Mouse (Mus musculus): ENCODE results near the gene 4930455H04Rik.

Gene 4930455H04Rik

DNA sequence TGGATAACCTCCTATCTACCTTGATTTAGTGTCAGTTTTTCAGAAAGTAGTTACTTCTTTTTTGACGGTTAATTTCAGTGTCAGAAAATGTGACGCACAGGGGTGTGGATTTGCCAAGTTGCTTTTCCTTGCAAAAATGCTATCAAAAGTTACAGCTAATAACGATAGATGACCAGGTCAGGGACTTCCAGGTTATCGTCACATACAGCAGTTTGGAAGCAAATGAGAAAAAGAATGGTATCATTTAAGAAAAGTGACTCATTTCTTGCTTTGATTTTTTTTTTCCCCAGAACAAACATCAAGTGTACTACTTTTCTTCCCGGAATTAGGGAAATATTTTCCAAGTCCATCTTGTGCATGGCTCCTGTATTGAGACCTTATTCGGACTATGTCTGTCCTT lies 631 bp upstream of the 4930455H04Rik start:
- DNase-seq (ENCODE audit: low spot score): no peak

DNA sequence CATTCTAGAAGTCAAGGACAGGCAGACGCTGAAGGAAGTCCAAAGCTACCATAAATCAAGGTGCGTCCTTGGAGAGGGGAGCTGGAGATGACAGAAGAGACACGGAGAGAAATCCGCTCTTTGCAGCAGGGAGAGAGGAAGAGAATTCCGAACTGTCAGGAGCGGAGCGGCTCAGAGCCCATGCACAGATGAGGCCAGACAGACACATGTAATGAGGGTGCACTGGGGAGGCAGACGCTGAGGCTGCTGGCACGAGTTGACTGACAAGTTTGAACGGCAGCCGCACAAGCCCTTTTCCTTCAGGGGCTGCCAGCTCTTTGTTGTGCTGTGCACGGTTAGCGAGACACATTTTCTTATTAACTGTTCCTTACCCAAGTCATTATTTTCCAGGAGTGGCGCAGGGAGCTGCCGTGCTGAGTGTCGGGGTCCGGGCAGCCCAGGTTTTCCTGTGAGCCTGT lies 502 bp downstream of the 4930455H04Rik start, which contains the start of gene Palmd:
Gene Palmd, minus strand, starts transcription at position 448 of the 458 bp plus-strand sequence.
- DNase-seq (ENCODE audit: low spot score): peak; percentile 64

DNA sequence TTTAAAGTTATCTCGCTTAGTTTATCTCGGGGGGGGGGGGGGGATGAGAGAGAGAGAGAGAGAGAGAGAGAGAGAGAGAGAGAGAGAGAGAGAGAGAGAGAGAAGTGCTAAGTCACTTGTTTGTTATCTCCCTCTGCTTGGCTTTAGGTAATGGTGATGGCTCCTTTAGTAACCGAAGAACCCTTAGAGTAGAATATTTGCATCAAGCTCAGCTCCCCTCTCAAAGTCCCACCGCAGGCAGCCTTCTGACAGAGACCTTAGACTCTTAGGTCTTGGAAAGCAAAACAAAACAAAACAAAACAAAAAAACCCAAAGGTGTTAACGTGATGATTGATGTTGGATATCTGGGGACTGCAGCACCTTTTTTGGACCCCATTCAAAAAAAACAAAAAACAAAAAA lies 936 bp downstream of the 4930455H04Rik start:
- DNase-seq (ENCODE audit: low spot score): no peak

DNA sequence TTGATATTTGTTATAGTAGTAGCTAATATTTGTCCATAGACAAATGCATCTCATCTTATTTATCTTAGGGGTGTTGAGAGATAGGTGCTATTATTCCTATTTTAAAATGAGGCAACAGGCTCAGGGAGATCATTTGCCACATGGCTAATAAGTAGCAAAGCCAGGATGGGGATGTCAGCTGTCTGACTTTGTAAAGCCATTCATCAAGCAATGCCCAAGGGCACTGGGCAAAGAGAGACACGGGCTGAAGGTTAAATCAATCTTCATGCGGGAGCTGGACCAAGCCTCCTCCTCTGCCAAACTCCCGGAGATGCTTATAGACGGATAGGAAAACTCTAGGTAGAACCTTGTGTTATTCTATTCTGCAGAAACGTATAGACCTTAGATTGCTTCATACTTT lies 1.7 kb downstream of the 4930455H04Rik start:
- DNase-seq (ENCODE audit: low spot score): no peak

DNA sequence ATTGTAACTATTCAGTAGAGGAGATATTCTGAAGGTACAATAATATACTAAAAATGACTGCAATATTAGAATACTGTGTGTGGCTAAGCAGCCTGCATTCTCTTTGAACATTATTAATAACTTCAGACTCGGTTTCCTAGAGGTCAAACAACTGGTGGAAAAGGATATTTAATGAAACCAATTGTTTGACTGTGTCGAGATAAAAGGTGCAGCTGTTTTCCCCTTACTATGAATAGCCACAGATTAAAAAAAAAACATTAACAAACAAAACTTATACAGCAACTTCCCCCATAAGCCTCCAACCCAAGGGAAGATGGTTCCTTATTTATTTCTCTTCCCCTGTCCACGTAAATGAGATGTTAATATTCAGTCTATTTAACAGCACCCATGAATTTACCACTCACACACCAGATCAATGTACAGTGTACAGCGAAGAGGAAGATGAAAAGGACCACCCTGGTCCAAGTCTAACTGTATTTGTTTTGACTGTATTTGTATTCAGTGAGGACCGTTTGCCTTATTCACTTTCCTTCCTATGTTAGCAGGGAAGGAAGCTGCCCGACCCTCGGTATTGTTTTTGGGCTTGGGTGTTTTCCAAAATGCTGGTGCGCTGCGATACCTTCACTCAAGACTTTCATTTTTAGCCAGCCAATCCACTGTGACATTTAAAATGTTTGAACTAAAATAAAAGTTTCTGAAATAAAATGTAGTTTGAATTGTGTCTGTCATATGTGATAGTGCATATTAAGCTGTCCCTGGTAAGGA lies 13.9 kb downstream of the 4930455H04Rik start:
- no peak for DNase-seq (ENCODE audit: low spot score)

DNA sequence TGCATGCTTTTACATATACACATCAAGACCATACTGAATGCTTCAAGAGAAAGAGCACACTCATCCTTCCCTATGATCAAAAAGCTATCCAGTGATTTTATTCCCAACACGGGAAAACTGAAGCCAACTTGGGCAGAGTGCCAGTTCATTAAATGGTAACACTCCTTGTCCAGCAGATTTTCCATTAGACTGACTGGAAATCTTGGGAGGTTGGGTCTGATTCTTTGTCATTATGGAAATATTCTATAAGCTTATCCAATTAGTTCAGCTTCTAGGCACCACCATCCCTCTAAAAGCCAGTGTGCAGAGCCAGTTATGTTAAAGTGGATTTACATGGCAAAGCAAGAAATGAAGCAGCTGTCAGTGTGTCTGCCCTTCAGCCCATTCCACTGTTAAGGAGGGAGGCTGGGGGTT lies 17.0 kb downstream of the 4930455H04Rik start:
- DNase-seq (ENCODE audit: low spot score): no peak

DNA sequence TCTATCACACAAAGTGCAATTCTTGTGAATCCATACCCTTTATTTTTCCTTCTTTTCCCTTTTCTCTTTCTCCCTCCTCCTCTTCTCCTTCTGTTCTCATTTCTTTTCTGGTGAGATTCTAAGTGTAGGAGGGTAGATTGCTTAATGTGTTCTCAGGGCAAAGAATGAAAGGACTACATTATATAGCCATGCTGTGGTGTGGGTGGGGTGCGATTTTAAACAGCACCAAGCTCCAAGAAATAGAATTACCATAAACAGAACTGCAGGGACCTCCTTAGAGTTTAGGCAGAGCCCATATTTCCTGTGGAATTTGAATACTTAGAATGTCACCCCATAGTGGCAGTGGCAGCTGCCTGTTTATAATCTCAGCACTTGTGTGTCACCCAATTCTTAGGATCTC lies 17.7 kb downstream of the 4930455H04Rik start:
- no peak for DNase-seq (ENCODE audit: low spot score)

DNA sequence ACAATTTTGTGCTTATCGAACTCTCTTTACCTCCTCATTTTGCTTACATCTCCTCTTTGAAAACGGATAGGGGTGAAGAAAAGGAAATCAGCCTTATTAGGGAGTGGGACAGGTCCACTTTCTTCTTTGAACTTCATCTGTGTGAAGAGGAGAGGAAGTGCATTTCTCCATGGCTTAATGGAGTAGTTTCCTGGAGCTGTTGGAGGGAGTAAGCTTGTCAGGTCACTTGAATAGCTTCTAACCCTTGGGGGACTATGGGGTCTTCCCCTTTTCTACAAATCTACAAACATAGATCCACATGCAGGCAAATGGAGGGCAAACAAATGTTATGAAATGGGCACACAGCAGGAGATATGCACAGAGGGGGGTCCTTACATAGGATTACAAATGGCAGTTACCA lies 18.4 kb downstream of the 4930455H04Rik start:
- no peak for DNase-seq (ENCODE audit: low spot score)

DNA sequence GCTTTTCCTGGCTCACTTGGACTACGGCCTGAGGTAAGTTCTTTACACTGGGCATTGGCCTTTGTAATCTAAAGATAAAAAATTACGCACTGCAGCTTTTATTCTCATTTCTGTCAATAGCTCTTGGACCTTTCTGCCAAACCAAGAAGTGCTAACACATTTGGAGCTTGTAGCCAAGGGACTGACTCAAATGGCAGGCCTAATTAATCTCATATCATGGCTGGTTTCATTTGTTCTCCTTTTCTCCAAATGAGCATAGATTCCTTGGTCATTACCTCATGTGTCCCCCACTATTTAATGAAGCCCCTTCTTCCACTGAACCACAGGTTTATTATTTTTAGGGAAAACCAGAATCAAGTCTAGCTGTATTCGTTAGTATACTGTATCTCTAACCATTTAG lies 20.2 kb downstream of the 4930455H04Rik start:
- DNase-seq (ENCODE audit: low spot score): no peak

DNA sequence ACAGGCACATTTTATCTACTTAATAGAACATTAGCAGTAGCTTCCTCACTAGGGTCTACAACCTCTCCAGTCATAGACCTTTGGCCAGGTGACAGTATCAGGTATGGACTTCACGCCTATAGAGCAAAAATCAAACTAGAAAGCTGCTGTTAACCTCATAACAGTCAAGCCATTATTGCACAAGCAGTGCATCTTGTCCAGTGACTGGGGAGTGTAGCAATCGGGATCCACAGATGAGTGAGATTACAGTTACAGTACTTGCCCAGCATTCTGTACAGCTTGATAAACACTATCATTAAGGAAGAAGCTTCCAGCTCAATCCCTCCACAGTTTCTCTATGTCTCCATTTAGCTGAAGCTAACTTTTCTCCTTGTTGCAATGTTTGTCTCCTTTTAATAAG lies 23.1 kb downstream of the 4930455H04Rik start:
- no peak for DNase-seq (ENCODE audit: low spot score)

DNA sequence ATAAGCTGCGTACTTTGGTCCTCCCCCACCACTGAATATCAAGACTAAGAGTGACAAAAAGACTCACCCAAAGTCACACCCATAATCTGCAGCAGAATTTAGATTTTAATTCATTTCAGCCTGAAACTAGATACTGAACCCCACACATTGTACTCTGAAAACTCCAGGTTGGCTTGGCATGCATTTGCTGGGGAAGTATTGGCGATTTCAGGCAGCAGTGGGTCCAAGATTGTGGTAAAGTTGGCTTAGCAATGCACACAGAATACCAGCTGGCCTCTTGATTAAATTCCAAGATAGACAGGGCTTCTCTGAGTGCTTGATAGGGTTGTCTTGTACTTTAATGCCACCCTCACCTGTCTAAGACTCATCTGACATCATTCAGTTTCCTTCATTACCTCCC lies 24.9 kb downstream of the 4930455H04Rik start:
- no peak for DNase-seq (ENCODE audit: low spot score)

DNA sequence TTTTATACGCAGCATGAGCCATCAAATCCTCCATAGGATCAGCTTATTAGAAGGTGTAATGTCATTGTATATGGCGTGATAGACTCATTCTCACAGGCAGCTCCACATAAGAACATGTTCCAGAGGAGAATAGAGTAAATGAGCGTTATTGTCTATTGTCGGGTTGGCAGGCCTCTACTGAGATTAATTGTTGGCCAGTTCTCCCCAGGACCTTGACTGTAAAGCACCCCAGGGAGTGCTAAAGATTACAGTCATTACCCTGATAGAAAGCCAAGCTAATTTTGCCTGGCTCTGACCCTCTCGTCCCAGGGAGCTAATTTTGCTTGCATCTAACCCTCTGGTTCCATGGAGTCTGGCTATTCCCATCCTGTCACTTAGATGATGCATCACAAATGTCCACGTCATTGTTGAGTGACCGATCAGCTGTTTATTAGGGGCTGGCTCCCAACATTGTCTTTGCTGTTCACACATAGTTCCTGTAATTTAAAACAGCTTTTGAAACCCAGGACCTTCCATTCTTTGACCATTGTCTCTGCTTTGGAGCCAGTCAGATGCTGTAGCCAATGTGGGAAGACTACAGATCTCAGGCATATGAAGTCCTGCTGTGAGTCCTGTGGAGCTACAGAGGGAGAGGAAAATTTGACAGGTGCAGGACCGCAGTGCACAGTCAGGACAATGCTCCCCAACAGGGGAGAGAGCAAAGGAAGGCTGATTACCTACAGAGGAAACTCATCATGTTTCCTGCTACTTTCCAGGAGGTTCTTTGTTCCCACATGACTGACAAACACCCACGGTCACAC lies 33.8 kb downstream of the 4930455H04Rik start:
- DNase-seq (ENCODE audit: low spot score): no peak

DNA sequence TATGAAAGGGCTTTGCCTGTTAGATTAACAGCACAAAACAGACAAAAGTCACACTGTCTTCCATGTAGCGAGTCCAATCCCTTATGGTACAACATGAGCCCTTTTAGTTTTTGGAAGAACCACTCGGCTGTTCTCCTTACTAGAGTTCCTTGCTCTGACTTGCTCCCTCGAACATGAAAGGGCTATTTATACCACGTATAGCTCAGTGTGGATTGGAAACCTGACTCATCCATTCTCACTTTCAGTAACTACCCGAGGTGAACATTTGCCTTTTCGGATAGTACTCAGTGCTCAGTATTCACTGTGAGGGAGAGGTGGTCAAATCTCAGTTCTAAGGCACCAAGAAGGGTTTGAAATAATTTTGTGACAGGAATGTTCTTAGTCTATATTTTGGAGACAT lies 35.3 kb downstream of the 4930455H04Rik start:
- DNase-seq (ENCODE audit: low spot score): no peak

DNA sequence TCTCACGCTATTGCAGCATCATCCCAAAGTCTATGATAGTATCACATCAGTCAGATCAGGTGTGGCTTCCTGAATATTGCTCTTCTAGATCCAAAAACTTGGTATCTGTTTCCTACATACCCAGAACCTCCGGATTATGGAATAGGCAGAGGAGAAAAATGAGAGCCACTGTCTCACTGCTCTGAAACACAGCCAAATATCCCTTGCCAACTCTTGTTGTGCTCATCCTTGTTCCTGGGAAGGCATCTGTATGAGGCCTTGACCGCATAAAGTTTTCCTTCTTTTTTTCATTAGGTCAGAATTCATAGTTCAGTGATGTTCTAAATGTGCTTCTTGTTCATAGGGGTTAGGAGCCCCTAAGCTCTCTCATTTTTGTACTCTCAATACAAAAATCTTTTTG lies 38.6 kb downstream of the 4930455H04Rik start:
- no peak for DNase-seq (ENCODE audit: low spot score)

DNA sequence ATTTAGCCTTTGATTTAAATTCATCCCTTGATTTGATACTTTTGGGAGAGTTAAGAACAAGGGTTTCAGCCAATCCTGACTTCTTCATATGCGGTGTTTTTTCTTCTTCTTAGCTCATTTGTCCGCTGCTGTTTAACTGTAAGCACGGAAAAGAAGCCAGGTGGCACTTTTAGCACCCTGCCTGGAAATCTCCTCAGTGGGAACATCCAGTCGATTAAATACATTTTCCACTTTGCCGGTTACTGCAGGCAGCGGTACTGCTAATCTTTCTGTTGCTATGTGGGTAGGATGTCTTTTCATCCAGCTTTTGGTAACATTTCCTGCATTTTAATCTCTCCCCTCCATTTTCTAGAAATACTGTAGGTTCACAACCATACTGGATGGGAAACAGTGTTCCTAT lies 39.3 kb downstream of the 4930455H04Rik start:
- no peak for DNase-seq (ENCODE audit: low spot score)

DNA sequence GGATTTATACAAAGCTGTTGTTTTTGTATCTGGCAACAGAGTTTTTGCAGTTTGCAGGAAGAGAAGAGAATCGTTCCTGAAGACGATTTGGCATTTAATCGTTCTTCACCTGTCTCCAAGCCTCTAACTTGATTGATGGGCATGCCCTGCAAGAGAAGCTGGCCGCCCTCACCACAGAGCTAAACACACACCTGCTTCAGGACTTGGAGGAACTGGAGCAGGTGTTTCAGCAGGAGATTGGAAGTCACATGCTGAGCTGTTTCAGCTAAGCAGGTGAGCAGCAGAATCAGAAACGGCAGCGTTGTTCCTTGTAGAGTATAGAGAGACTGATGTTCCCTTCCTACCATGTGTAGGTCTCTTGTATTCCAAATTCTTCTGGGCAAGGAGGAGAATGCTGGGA lies 42.1 kb downstream of the 4930455H04Rik start:
- no peak for DNase-seq (ENCODE audit: low spot score)

DNA sequence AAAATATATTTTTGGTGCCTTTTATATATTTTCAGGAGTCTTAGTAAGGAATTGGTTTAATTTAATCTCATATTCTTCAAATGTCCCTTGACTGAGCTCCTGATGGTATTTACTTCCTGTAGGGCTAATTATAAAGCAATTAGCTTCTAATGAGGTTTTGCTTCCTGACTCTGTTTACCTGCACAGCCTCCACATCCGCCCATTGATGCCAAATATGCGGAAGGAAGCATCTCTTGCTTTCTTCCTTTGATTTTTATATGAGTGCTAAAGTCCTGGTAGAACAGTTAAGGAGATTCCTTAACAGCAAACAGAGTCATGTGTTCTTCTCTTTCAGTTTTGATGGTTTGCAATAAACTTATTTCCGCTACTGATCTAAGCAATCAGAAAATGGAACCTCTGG lies 52.3 kb downstream of the 4930455H04Rik start:
- no peak for DNase-seq (ENCODE audit: low spot score)

DNA sequence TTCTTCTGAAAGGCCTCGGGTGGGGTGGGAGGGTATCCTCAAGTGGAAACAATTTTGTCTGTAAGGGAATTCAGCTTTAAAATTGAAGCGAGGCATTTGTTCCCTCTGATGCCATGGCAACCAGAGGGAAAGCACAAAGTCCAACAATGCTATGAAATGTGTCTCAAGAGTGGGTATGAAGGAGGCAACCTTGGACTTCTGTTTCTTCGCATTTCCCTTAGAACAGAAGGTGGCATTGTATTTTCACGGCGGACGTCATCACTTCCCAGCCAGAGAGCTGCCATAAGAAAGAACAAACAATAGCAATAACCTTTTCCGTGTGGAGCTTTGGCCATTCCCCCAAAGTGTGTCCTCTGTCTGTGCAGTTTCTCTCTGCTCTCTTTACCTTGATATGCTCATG lies 53.8 kb downstream of the 4930455H04Rik start:
- no peak for DNase-seq (ENCODE audit: low spot score)

DNA sequence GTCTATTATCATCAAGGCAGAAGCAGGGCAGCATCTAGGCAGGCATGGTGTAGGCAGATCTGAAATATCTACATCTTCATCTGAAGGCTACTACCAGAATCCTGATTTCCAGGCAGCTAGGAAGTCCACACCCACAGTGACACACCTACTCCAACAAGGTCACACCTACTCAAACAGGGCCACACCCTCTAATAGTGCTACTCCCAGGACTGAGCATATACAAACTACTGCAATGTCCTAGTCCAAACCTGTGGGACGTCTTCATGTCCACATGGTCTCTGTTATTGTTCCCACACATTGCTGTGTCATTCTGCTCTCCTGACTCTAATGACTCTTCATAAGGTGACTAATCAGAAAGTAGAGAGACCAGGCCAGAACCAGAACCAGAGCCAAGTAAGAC lies 56.0 kb downstream of the 4930455H04Rik start:
- DNase-seq (ENCODE audit: low spot score): no peak

DNA sequence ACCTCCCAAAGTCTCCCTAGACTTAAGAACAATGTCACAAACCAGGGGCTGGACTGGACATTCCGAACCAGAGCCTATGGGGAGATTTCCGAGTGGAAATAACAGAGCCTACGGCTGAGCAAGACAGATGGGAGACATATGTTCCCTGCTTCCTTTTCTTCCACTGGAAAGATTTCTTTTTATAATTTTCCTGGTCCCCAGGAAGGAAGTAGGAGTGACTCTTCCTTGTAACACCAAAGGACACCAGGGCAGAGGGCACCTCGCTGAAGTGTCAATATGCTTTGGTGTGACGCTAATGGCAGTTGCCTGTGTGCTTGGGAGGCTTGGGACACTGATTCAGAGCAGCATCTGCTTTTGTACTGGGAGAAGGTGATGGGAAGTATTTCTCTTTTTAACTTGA lies 56.5 kb downstream of the 4930455H04Rik start:
- no peak for DNase-seq (ENCODE audit: low spot score)

DNA sequence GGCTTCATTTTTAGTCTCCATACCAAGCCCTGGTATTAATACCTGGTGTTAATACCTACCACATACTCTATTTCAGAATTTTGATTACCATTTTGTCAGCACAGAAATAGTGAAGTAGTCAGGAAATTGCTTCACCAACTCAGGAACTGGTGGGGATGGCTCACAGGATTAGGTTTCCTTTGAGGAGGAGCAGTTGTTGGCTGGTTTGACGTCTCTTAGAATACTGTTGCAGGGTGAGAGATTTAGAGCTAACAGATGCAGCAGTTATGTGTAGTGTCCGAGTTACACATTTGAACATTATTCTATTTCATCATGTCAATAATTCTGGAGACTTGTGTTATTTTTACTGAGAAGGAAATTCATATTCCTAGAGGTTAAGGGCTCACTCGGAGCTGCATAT lies 57.4 kb downstream of the 4930455H04Rik start:
- no peak for DNase-seq (ENCODE audit: low spot score)
